Mouse (Mus musculus) midbrain, postnatal 0 days (tissue): Measurements from ENCODE around the gene Txndc2. TPM values are rescaled to one million over a fixed set of nuclear protein-coding genes. Genes with fewer than 3 reads are reported as not detected.

ENCODE experiments used
- ATAC-seq: fragments of 200-750 bp; cut with Nextera tagmentation; 2 replicates; pipeline ENCODE4 v1.8.0; 2017; ENCODE audit warnings: moderate number of reproducible peaks, mild to moderate bottlenecking, moderate TSS enrichment, moderate library complexity; ENCODE audit not compliant: low FRiP score
- DNase-seq: peaks from one replicate; pipeline ENCODE4 v3.0.0-alpha.2; 2015; ENCODE audit warnings: low spot score
- H3K27ac ChIP-seq: fragments of 300-500 bp; sonication (generic); 2 replicates; pipeline ENCODE4 v1.5.1; 2014; ENCODE audit warnings: low read depth, mild to moderate bottlenecking, low read length, mixed read lengths
- H3K27me3 ChIP-seq: fragments of 300-500 bp; sonication (generic); 2 replicates; pipeline ENCODE4 v1.6.1; 2014; ENCODE audit warnings: low read length, control low read depth, mixed read lengths; ENCODE audit not compliant: insufficient read depth
- H3K36me3 ChIP-seq: fragments of 300-500 bp; sonication (generic); 2 replicates; pipeline ENCODE4 v1.6.1; 2014; ENCODE audit warnings: low read length, control low read depth, mixed read lengths; ENCODE audit not compliant: insufficient read depth
- H3K4me1 ChIP-seq: fragments of 300-500 bp; sonication (generic); 2 replicates; pipeline ENCODE4 v1.6.1; 2014; ENCODE audit warnings: mild to moderate bottlenecking, control low read depth, antibody characterized with exemption, low read length, mixed read lengths; ENCODE audit not compliant: insufficient read depth
- H3K4me2 ChIP-seq: fragments of 300-500 bp; sonication (generic); 2 replicates; pipeline ENCODE4 v1.6.1; 2014; ENCODE audit warnings: low read depth, mild to moderate bottlenecking, low read length, mixed read lengths; ENCODE audit not compliant: poor library complexity, severe bottlenecking
- H3K4me3 ChIP-seq: fragments of 300-500 bp; sonication (generic); 2 replicates; pipeline ENCODE4 v1.5.1; 2014; ENCODE audit warnings: low read depth, mild to moderate bottlenecking, low read length, moderate library complexity
- H3K9ac ChIP-seq: fragments of 300-500 bp; sonication (generic); replicated peaks from 2 replicates; pipeline ENCODE4 v1.6.1; 2014; ENCODE audit warnings: mild to moderate bottlenecking, low read length, moderate library complexity, mixed read lengths; ENCODE audit not compliant: poor library complexity, severe bottlenecking
- H3K9me3 ChIP-seq: fragments of 300-500 bp; sonication (generic); 2 replicates; pipeline ENCODE4 v1.6.1; 2016; ENCODE audit warnings: low read length, control low read depth
- CTCF ChIP-seq: IDR thresholded peaks from 2 replicates; pipeline ENCODE4 v1.5.1; 2016; ENCODE audit warnings: antibody characterized with exemption, mild to moderate bottlenecking
- WGBS: fragments of 180-500 bp; shearing (Covaris S2); extraction: QIAGEN DNeasy Blood & Tissue Kit; methylation state at CpG from one replicate; pipeline ENCODE4 v1.1.7; 2014; 5-methylcytosine and 5-hydroxymethylcytosine counted together
- polyA plus RNA-seq: library from polyadenylated mRNA; unstranded; fragments of >200 nt; fragmentation: Nextera tagmentation; extraction: Ambion mirVana; gene quantifications from 2 replicates; pipeline ENCODE4 v1.2.1, GENCODE M21; 2015
- total RNA-seq: library from RNA; depleted of rRNA; stranded (reverse); fragments of >200 nt; gene quantifications from 2 replicates; pipeline ENCODE4 v1.2.3, GENCODE M21; 2014

The Txndc2 gene
- total and polyA plus RNA-seq, 2 experiments from 2014 or later: not detected

- 76% methylated on average over 14 of the region's 14 CpGs for WGBS
- Histone ChIP-seq H3K4me3 (no peak overlapping the region), H3K4me2 (no peak overlapping the region), H3K36me3 (no peaks in the 10 kb centered on the region), H3K9me3 (no peaks in the 10 kb centered on the region), H3K9ac (no peak overlapping the region), H3K4me1 (no peaks in the 10 kb centered on the region), H3K27me3 (no peaks in the 10 kb centered on the region), H3K27ac (no peak overlapping the region)
- ATAC-seq (no peak), DNase-seq (no peak)
- no peak for TF ChIP-seq CTCF
Measured at GRCm38 (mm10) chr17:65679806-65680446, 38.0 kb upstream of the Txndc2 start.

- H3K27ac ChIP-seq: no peak overlapping the region
- peak; percentile 54 for TF ChIP-seq CTCF
- H3K4me1 ChIP-seq: no peaks in the 10 kb centered on the region
- no peaks in the 10 kb centered on the region for H3K27me3 ChIP-seq
- no peak overlapping the region for H3K4me3 ChIP-seq
- H3K36me3 ChIP-seq: no peaks in the 10 kb centered on the region
- no peaks in the 10 kb centered on the region for H3K9me3 ChIP-seq
- ATAC-seq: no peak
- no peak for DNase-seq
- WGBS: 91% methylated on average over 1 of the region's 1 CpGs
- H3K9ac ChIP-seq: no peak overlapping the region
- no peak overlapping the region for H3K4me2 ChIP-seq
Measured at GRCm38 (mm10) chr17:65677742-65678141, 35.8 kb upstream of the Txndc2 start.

GRCm38 (mm10) chr17:65676536-65676935 is 34.6 kb upstream of the Txndc2 start:
- H3K9me3 ChIP-seq: no peaks in the 10 kb centered on the region
- no peak overlapping the region for H3K4me2 ChIP-seq
- no peak overlapping the region for H3K27ac ChIP-seq
- H3K4me1 ChIP-seq: no peaks in the 10 kb centered on the region
- no peaks in the 10 kb centered on the region for H3K36me3 ChIP-seq
- no peak for DNase-seq
- no peak for ATAC-seq
- H3K27me3 ChIP-seq: no peaks in the 10 kb centered on the region
- no peak for TF ChIP-seq CTCF
- WGBS: 94% methylated on average over 8 of the region's 8 CpGs
- H3K4me3 ChIP-seq: no peak overlapping the region
- H3K9ac ChIP-seq: no peak overlapping the region

GRCm38 (mm10) chr17:65675985-65676384 is 34.0 kb upstream of the Txndc2 start:
- DNase-seq: no peak
- Histone ChIP-seq H3K4me1 (no peaks in the 10 kb centered on the region), H3K27ac (no peak overlapping the region), H3K4me3 (no peak overlapping the region), H3K9me3 (no peaks in the 10 kb centered on the region), H3K4me2 (no peak overlapping the region), H3K9ac (no peak overlapping the region), H3K36me3 (no peaks in the 10 kb centered on the region), H3K27me3 (no peaks in the 10 kb centered on the region)
- 81% methylated on average over 3 of the region's 3 CpGs for WGBS
- ATAC-seq: no peak
- TF ChIP-seq CTCF: no peak

GRCm38 (mm10) chr17:65674710-65675171 is 32.8 kb upstream of the Txndc2 start:
- no peaks in the 10 kb centered on the region for H3K27me3 ChIP-seq
- H3K4me1 ChIP-seq: no peaks in the 10 kb centered on the region
- no peak for DNase-seq
- H3K27ac ChIP-seq: no peak overlapping the region
- TF ChIP-seq CTCF: no peak
- H3K9ac ChIP-seq: no peak overlapping the region
- no peaks in the 10 kb centered on the region for H3K9me3 ChIP-seq
- 30% methylated on average over 1 of the region's 1 CpGs for WGBS
- H3K36me3 ChIP-seq: no peaks in the 10 kb centered on the region
- no peak for ATAC-seq
- no peak overlapping the region for H3K4me3 ChIP-seq
- H3K4me2 ChIP-seq: no peak overlapping the region

- Histone ChIP-seq H3K27ac (no peak overlapping the region), H3K4me3 (no peak overlapping the region), H3K4me1 (no peaks in the 10 kb centered on the region), H3K9ac (no peak overlapping the region), H3K36me3 (no peaks in the 10 kb centered on the region), H3K9me3 (no peaks in the 10 kb centered on the region), H3K4me2 (no peak overlapping the region), H3K27me3 (no peaks in the 10 kb centered on the region)
- ATAC-seq: no peak
- DNase-seq: no peak
- WGBS: 94% methylated on average over 7 of the region's 7 CpGs
- TF ChIP-seq CTCF: no peak
Measured at GRCm38 (mm10) chr17:65672926-65673325, 31.0 kb upstream of the Txndc2 start.
